Mouse (Mus musculus) megakaryocyte, embryonic 14.5 days (primary cell): Measurements from ENCODE around the gene Nedd8. TPM values are rescaled to one million over a fixed set of nuclear protein-coding genes. Genes with fewer than 3 reads are reported as not detected.

Experiments used
- H3K27me3 ChIP-seq: replicated peaks from 2 replicates; pipeline ENCODE3; 2012; ENCODE audit warnings: inconsistent platforms
- H3K36me3 ChIP-seq: replicated peaks from 2 replicates; pipeline ENCODE3; 2012; ENCODE audit warnings: low read length, inconsistent platforms, mixed read lengths
- H3K4me1 ChIP-seq: 2 replicates; pipeline ENCODE4 v1.6.1; 2012; ENCODE audit warnings: inconsistent platforms
- H3K4me3 ChIP-seq: replicated peaks from 2 replicates; pipeline ENCODE3; 2012; ENCODE audit warnings: moderate library complexity, mild to moderate bottlenecking, inconsistent platforms
- H3K9me3 ChIP-seq: 2 replicates; pipeline ENCODE4 v1.6.1; 2012; ENCODE audit warnings: inconsistent platforms
- FLI1 ChIP-seq: IDR thresholded peaks from 2 replicates; pipeline ENCODE4 v1.6.1; 2012; ENCODE audit warnings: low read length, inconsistent platforms, mixed read lengths
- GATA1 ChIP-seq: IDR thresholded peaks from 3 replicates; pipeline ENCODE4 v1.6.1; 2012; ENCODE audit warnings: mixed read lengths, low read length, inconsistent platforms, borderline replicate concordance
- polyA plus RNA-seq: library from polyadenylated mRNA; stranded (reverse); fragments of >175 nt; gene quantifications from 2 replicates; pipeline ENCODE4 v1.2.3, GENCODE M21; 2012; ENCODE audit warnings: low replicate concordance; ENCODE audit not compliant: insufficient read depth

Nedd8 gene
- polyA plus RNA-seq, 1 experiment, result 102 TPM

GRCm38 (mm10) chr14:55672741-55673060, 777 bp upstream of the Nedd8 start:
- H3K36me3 ChIP-seq, result peaks cover 55% of the 10 kb centered on the region
- no peaks in the 10 kb centered on the region for H3K27me3 ChIP-seq
- TF ChIP-seq GATA1 (no peak), FLI1 (no peak)
- H3K4me1 ChIP-seq, result peaks cover 42% of the 10 kb centered on the region
- H3K4me3 ChIP-seq, result peak overlapping the region; percentile 99
- H3K9me3 ChIP-seq, result no peaks in the 10 kb centered on the region

- Histone ChIP-seq H3K27me3 (no peaks in the 10 kb centered on the region), H3K9me3 (no peaks in the 10 kb centered on the region), H3K4me3 (peak overlapping the region; percentile 99), H3K36me3 (peaks cover 48% of the 10 kb centered on the region), H3K4me1 (peaks cover 43% of the 10 kb centered on the region)
- no peak for TF ChIP-seq FLI1
- no peak for TF ChIP-seq GATA1
Measured at GRCm38 (mm10) chr14:55671486-55671832, 465 bp downstream of the Nedd8 start.

DNA sequence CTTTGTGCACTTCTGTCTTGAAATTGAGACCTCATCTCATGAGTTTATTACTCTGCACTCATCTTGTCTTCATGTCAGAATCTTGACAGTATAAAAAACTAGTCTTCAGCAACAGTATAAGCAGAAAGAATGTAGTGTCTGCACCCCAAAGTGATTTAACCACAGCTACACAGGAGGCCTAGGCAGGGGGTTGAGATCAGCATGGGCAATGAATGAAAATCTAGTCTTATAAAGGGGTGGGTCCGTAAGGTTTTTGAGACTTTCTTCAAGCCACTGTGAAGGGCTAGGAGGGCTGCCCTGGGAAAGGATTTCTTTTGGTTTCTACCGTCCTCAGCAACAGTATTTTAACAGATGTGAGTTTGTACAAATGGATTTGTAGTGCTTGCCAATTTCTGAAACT, 11.3 kb downstream of the Nedd8 start:
- H3K36me3 ChIP-seq, result peaks cover 62% of the 10 kb centered on the region
- peaks cover 24% of the 10 kb centered on the region for H3K4me1 ChIP-seq
- H3K27me3 ChIP-seq, result no peaks in the 10 kb centered on the region
- TF ChIP-seq GATA1 (no peak), FLI1 (no peak)
- H3K9me3 ChIP-seq, result no peaks in the 10 kb centered on the region
- H3K4me3 ChIP-seq, result peak overlapping the region; percentile 94

DNA sequence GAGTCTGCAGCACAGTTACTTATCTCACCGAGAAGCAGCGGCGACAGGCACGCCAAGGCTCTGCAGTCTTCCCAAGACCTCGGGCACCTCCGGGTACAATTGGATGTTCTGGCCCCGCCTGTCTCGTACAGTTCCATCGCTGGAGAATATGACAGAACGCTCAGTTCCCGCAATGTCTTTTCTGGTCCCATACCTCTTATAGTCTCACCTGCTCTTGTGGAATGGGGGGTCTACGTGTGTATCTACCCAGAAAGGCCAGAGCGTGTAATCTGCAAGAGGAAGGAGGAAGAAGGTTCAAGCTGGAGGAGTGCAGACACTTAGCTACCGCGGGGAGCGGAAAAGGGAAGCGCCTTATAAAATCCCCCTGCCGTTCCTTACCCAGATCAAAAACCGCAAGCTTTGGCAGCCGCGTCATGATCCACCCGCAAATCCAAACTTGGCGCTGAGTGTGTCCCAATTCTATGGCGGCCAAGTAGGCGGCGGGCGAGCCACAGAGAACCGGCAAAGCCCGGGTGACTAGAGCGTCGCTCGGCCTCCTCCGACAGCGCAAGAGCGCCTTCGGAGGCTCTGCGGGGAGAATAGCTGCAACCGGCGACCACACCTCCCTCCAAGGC, 11.9 kb downstream of the Nedd8 start, which contains the start of gene Mdp1:
TSS of gene Mdp1 (minus strand) at position 549 of the 614 bp plus-strand sequence.
- TF ChIP-seq GATA1 (no peak), FLI1 (no peak)
- peaks cover 30% of the 10 kb centered on the region for H3K4me1 ChIP-seq
- H3K4me3 ChIP-seq, result peak within 1 kb of the TSS; percentile 94
- no peaks in the 10 kb centered on the region for H3K9me3 ChIP-seq
- H3K36me3 ChIP-seq, result peaks cover 61% of the 10 kb centered on the region
- no peaks in the 10 kb centered on the region for H3K27me3 ChIP-seq

GRCm38 (mm10) chr14:55658011-55658410, 13.9 kb downstream of the Nedd8 start:
- peaks cover 32% of the 10 kb centered on the region for H3K4me1 ChIP-seq
- TF ChIP-seq FLI1, result no peak
- no peak for TF ChIP-seq GATA1
- H3K36me3 ChIP-seq, result peaks cover 43% of the 10 kb centered on the region
- H3K4me3 ChIP-seq, result no peak overlapping the region
- H3K9me3 ChIP-seq, result no peaks in the 10 kb centered on the region
- H3K27me3 ChIP-seq, result no peaks in the 10 kb centered on the region

- Histone ChIP-seq H3K36me3 (peaks cover 32% of the 10 kb centered on the region), H3K4me1 (peaks cover 32% of the 10 kb centered on the region), H3K27me3 (peaks cover 2% of the 10 kb centered on the region), H3K9me3 (no peaks in the 10 kb centered on the region), H3K4me3 (no peak overlapping the region)
- TF ChIP-seq GATA1 (no peak), FLI1 (no peak)
Measured at GRCm38 (mm10) chr14:55656935-55657334, 15.0 kb downstream of the Nedd8 start.

DNA sequence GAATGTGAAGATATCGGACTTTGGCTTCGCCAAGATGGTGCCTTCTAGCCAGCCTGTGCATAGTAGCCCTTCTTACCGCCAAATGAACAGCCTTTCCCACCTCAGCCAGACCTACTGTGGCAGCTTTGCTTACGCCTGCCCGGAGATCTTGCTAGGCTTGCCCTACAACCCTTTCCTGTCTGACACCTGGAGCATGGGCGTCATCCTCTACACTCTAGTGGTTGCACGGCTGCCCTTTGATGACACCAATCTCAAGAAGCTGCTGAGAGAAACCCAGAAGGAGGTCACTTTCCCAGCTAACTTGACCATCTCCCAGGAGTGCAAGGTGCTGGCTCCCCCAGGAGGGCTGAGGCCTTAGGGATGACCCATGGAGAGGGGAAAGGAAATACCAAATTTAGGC, 20.4 kb downstream of the Nedd8 start:
- Histone ChIP-seq H3K9me3 (no peaks in the 10 kb centered on the region), H3K36me3 (peaks cover 11% of the 10 kb centered on the region), H3K27me3 (peaks cover 5% of the 10 kb centered on the region), H3K4me1 (peaks cover 15% of the 10 kb centered on the region), H3K4me3 (no peak overlapping the region)
- no peak for TF ChIP-seq FLI1
- TF ChIP-seq GATA1, result no peak

DNA sequence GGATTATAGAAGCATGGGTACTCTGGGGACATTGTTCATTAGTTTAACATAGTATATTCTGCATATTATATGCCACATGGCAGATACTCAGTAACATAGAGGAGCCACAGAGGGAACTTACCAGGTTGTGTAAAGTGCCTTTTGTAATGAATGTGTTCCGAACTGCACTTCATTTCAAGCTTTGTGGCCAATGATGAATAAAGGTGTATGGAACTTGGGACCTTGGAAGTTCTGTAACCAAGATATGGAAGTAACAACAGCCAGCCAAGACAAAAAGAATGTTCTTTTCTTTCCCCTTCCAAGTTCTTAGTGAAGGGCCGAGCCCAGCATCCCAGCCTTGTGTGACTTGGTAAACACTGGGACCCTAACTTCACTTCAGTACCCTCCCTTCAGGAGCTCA, 22.0 kb downstream of the Nedd8 start, which contains the start of gene Tssk4:
TSS of gene Tssk4 (plus strand) at position 301 of the 400 bp plus-strand sequence.
- Histone ChIP-seq H3K4me1 (peaks cover 21% of the 10 kb centered on the region), H3K27me3 (peaks cover 5% of the 10 kb centered on the region), H3K9me3 (no peaks in the 10 kb centered on the region), H3K36me3 (peaks cover 19% of the 10 kb centered on the region), H3K4me3 (no peak within 1 kb of the TSS)
- TF ChIP-seq FLI1 (no peak), GATA1 (no peak)

DNA sequence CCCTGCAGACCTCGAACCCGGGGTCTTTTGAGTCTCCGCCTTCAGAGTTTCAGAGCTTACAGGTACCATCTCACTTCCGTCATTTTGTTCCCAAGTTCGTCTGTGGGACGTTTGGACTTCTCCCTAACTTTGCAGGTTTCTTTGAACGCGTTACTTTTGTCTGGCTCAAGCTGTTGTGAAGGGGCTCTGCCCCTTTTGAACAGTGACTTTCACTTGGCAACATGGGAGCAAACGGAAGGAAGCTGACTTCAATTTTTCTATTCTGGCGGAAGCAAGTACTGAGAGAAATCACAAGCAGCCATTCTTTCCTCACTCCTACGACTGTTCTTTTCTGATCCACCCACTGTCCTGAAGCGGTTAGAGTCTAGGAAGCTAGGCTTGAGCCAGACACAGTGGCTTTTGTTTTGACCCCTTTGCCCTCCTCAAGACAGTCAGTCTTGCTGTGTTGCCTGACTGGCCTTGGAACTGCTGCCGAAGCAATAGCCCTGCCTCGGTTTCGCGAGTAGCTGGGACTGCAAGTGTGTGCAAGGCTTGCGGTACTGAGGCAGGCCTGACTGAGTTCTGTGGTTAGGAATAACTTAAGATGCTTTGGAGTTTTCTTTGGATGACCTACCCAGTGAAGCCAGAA, 27.5 kb downstream of the Nedd8 start:
- TF ChIP-seq FLI1, result no peak
- no peak for TF ChIP-seq GATA1

GRCm38 (mm10) chr14:55643060-55643907, 28.6 kb downstream of the Nedd8 start, which contains the start of gene Tm9sf1:
Gene Tm9sf1 (minus strand): TSS chr14:55643806.
- TF ChIP-seq FLI1, result peak; percentile 40; the same call in 1 of the 2 replicates
- TF ChIP-seq GATA1, result no peak
- H3K36me3 ChIP-seq, result peaks cover 55% of the 10 kb centered on the region

More for the DNA sequence above, 27.5 kb downstream of the Nedd8 start:
- Histone ChIP-seq H3K4me3 (peak overlapping the region; percentile 91), H3K9me3 (no peaks in the 10 kb centered on the region), H3K36me3 (peaks cover 44% of the 10 kb centered on the region), H3K4me1 (peaks cover 56% of the 10 kb centered on the region), H3K27me3 (no peaks in the 10 kb centered on the region)

More at GRCm38 (mm10) chr14:55643060-55643907, 28.6 kb downstream of the Nedd8 start, which contains the start of gene Tm9sf1:
- H3K9me3 ChIP-seq, result no peaks in the 10 kb centered on the region
- no peaks in the 10 kb centered on the region for H3K27me3 ChIP-seq
- H3K4me3 ChIP-seq, result peak within 1 kb of the TSS; percentile 96
- peaks cover 53% of the 10 kb centered on the region for H3K4me1 ChIP-seq
